Mouse (Mus musculus) ES-E14 (cell line): ENCODE results near the gene Cenpl.

Source experiments
- HCFC1 ChIP-seq: IDR thresholded peaks from 2 replicates; pipeline ENCODE4 v1.6.1; 2012; ENCODE audit warnings: low read length, inconsistent platforms, borderline replicate concordance; ENCODE audit not compliant: insufficient read depth
- MAFK ChIP-seq: IDR thresholded peaks from 2 replicates; pipeline ENCODE4 v1.6.1; 2014; ENCODE audit warnings: mild to moderate bottlenecking, low read depth, low read length, inconsistent platforms; ENCODE audit not compliant: insufficient read depth
- ZC3H11A ChIP-seq: IDR thresholded peaks from 2 replicates; pipeline ENCODE4 v1.6.1; 2012; ENCODE audit warnings: low read depth, mild to moderate bottlenecking, inconsistent platforms, low read length, borderline replicate concordance
- ZNF384 ChIP-seq: IDR thresholded peaks from 2 replicates; pipeline ENCODE4 v1.6.1; 2012; ENCODE audit warnings: low read depth, low read length, inconsistent platforms

DNA sequence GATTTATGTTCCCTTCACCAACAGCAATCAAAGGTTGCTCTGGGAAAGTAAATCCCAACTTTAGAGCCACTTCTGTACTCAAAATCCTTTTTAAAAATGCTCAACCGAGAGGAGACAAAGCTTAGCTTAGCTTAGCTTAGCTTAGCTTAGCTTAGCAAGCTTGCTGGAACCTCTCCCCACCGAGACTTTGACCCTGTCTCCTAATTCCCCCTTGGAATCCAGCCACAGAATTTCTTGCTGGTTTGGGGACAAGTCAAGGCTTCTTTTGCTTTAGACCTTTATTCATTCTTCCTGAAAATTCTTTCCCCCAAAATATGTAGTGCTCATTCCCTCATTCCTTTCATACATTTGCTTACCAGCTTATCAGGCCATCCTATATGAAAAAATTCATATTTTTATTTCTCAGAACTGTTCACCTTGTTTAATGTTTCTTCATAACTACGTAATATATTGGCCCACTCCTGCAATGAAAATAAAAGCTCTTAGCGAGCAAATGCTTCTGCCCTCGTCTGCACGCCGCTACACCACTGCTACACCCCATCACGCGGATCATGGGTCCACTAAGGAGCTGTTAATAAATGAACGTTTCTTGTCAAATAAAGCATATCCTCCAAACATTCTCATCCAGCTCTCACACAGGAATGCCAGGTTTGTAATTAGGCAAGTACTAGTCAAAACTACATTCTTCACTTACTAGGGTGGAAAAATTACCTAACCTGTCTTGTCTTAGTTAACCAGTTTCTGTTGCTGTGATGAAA, 52.3 kb downstream of the Cenpl start:
- no peak for TF ChIP-seq ZNF384
- TF ChIP-seq HCFC1 = no peak
- no peak for TF ChIP-seq ZC3H11A
- no peak for TF ChIP-seq MAFK
